Mouse (Mus musculus): ENCODE data around the gene Adra1b.

DNA sequence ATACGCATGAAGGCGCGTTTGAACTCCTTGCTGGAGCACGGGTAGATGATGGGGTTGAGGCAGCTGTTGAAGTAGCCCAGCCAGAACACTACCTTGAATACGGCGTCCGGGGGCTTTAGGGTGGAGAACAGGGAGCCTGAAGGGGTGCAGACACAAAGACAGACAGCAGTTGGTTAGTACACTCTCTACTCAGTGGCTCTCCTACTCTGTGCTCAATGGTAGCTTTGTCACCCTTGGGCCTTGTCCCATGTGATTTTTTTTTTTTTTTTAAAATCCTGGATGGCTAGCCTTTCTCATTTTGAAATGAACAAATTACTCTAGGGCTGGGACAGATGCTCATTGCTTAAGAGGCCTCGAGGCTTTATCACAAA lies 124.7 kb downstream of the Adra1b start:
- TF ChIP-seq EP300 (IDR thresholded peaks at IDR 0.05; ENCODE audit: insufficient read depth, low read depth, low read length) (no peak), POLR2A (IDR thresholded peaks at IDR 0.05; ENCODE audit: insufficient read depth, low read depth, low read length) (no peak)
